Mouse (Mus musculus) bone marrow macrophage, adult 2 months (primary cell): ENCODE measurements at regions not wholly inside any gene's neighbourhood (a gene's known extent, or its start where the extent isn't known, plus 50 kb on each side); places are given as distances from the start of the nearest gene placed in this dataset.

Experiments
- CTCF ChIP-seq: IDR thresholded peaks from 2 replicates; pipeline ENCODE4 v1.5.1; 2012; ENCODE audit warnings: low read depth, mild to moderate bottlenecking, low read length, moderate library complexity
- POLR2A ChIP-seq: IDR thresholded peaks from 2 replicates; pipeline ENCODE4 v1.6.1; 2012; ENCODE audit warnings: mild to moderate bottlenecking, low read depth, low read length, borderline replicate concordance

GRCm38 (mm10) chr4:45676137-45676536, 122.7 kb upstream of the Aldh1b1 start:
- TF ChIP-seq POLR2A: no peak
- TF ChIP-seq CTCF: no peak
